Mouse (Mus musculus) heart, postnatal 0 days (tissue): ENCODE measurements around the gene Olfr1513. TPM values are rescaled to one million over a fixed set of nuclear protein-coding genes. Genes with fewer than 3 reads are reported as not detected.
"Not testable (repeated sequence)": the region's sequence is repeated elsewhere in the genome, so short reads cannot be mapped to it uniquely, and the experiment has no call there.

Experiments
- ATAC-seq: fragments of 200-750 bp; cut with Nextera tagmentation; 2 replicates; pipeline ENCODE4 v1.8.0; 2017; ENCODE audit warnings: low read depth, moderate number of reproducible peaks, moderate library complexity; ENCODE audit not compliant: insufficient read depth
- DNase-seq: peaks from one replicate; pipeline ENCODE4 v3.0.0-alpha.2; 2016; ENCODE audit warnings: low spot score
- H3K27ac ChIP-seq: fragments of 300-500 bp; sonication (generic); 2 replicates; pipeline ENCODE4 v1.5.1; 2014; ENCODE audit warnings: low read depth, mild to moderate bottlenecking
- H3K27me3 ChIP-seq: fragments of 300-500 bp; sonication (generic); 2 replicates; pipeline ENCODE4 v1.6.1; 2014; ENCODE audit warnings: low read length, mixed read lengths; ENCODE audit not compliant: control insufficient read depth, insufficient read depth
- H3K36me3 ChIP-seq: fragments of 300-500 bp; sonication (generic); replicated peaks from 2 replicates; pipeline ENCODE4 v1.6.1; 2014; ENCODE audit warnings: low read length, mixed read lengths; ENCODE audit not compliant: control insufficient read depth, insufficient read depth
- H3K4me1 ChIP-seq: fragments of 300-500 bp; sonication (generic); 2 replicates; pipeline ENCODE4 v1.6.1; 2014; ENCODE audit warnings: antibody characterized with exemption; ENCODE audit not compliant: control insufficient read depth, insufficient read depth
- H3K4me2 ChIP-seq: fragments of 300-500 bp; sonication (generic); 2 replicates; pipeline ENCODE4 v1.6.1; 2014; ENCODE audit warnings: low read depth, mild to moderate bottlenecking, low read length, moderate library complexity
- H3K4me3 ChIP-seq: fragments of 300-500 bp; sonication (generic); 2 replicates; pipeline ENCODE4 v1.5.1; 2014; ENCODE audit warnings: low read depth, low read length
- H3K9ac ChIP-seq: fragments of 300-500 bp; sonication (generic); replicated peaks from 2 replicates; pipeline ENCODE4 v1.6.1; 2014; ENCODE audit warnings: low read depth, low read length, mixed read lengths
- H3K9me3 ChIP-seq: fragments of 300-500 bp; sonication (generic); replicated peaks from 2 replicates; pipeline ENCODE4 v1.6.1; 2016; ENCODE audit warnings: low read length; ENCODE audit not compliant: control insufficient read depth
- CTCF ChIP-seq: IDR thresholded peaks from 2 replicates; pipeline ENCODE4 v1.5.1; 2016; ENCODE audit warnings: antibody characterized with exemption, control low read depth, low read depth
- EP300 ChIP-seq: IDR thresholded peaks from 2 replicates; pipeline ENCODE4 v1.6.1; 2016; ENCODE audit warnings: antibody characterized with exemption, low read depth
- WGBS: fragments of 180-500 bp; shearing (Covaris S2); extraction: QIAGEN DNeasy Blood & Tissue Kit; methylation state at CpG from one replicate; pipeline ENCODE4 v1.1.7; 2014; 5-methylcytosine and 5-hydroxymethylcytosine counted together
- polyA plus RNA-seq: library from polyadenylated mRNA; unstranded; fragments of >200 nt; fragmentation: Nextera tagmentation; extraction: Ambion mirVana; gene quantifications from 2 replicates; pipeline ENCODE4 v1.2.1, GENCODE M21; 2015
- total RNA-seq: library from RNA; depleted of rRNA; stranded (reverse); fragments of >200 nt; gene quantifications from 2 replicates; pipeline ENCODE4 v1.2.3, GENCODE M21; 2014; ENCODE audit warnings: low replicate concordance; rRNA removed

Olfr1513 gene
- total and polyA plus RNA-seq, 2 experiments from 2014 or later = not detected

DNA sequence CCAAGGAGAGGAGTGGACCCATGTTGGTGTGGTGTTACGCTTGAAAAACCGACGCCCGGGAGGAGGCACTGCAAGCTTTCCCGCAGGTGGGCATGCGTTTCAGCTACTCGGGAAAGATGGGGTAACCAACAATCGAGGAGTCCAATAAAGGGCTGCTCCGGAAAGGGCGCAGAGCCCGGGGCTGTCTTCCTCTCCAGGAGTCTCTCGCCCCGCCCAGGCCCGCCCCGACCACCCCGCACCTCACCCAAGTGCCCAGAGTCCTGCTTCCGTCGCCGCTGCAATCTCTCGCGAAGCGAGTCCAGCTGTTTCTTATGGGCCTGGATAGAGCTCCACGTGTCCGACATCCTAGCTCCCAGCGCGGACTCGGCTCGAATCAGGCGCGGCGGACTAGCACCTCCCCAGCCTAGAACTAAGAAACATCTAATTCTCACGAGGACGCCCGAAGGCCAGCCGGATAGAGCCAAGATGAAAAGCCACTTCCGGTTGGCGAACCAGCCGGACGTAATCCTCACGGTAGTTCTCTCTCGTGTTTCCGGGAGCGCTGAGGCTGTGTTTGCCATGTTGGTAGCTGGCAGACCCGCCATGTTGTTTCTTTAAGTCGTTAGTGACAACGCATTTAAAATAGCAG is 51.5 kb downstream of the Olfr1513 start, which contains the start of gene Mettl3:
TSS of gene Mettl3 (minus strand) at position 485 of the 628 bp plus-strand sequence.
- Histone ChIP-seq H3K27me3 (no peaks in the 10 kb centered on the region), H3K4me1 (peaks cover 6% of the 10 kb centered on the region; the same call in 1 of the 2 replicates), H3K9me3 (no peaks in the 10 kb centered on the region), H3K4me3 (peak within 1 kb of the TSS; percentile 67), H3K4me2 (peak within 1 kb of the TSS; percentile 92), H3K9ac (peak within 1 kb of the TSS; percentile 67), H3K27ac (peak within 1 kb of the TSS; percentile 92), H3K36me3 (peaks cover 5% of the 10 kb centered on the region)
- DNase-seq (peak; percentile 95), ATAC-seq (peak; percentile 96)
- WGBS = under 1% methylated on average over 46 of the region's 46 CpGs
- 0 out of 2 replicates have a peak, but pooled peaks have one; percentile 52 for TF ChIP-seq EP300
- TF ChIP-seq CTCF = no peak; the same call in 1 of the 2 replicates

DNA sequence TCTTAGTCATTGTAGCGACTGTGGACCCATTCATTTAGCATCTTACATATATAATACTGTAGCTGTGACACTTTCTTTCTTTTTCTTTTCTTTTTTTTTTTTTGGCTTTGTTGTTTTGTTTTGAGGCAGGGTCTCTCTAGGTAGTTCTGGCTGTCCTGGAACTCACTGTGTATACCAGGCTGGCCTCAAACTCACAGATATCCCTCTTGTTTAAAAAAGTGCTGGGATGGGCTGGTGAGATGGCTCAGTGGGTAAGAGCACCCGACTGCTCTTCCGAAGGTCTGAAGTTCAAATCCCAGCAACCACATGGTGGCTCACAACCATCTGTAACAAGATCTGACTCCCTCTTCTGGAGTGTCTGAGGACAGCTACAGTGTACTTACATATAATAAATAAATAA is 52.7 kb downstream of the Olfr1513 start:
- not testable (repeated sequence) for ATAC-seq, H3K27me3 ChIP-seq, H3K9me3 ChIP-seq, H3K9ac ChIP-seq, H3K4me3 ChIP-seq, DNase-seq, H3K4me2 ChIP-seq, H3K27ac ChIP-seq, H3K4me1 ChIP-seq
- 95% methylated on average over 3 of the region's 3 CpGs for WGBS
- H3K36me3 ChIP-seq = peaks cover 16% of the 10 kb centered on the region

Other genes with a start within 250 kb of the Olfr1513 start
- 0.08 and 0.35 TPM in 2 replicates for gene Rpgrip1, start 245.7 kb downstream of the Olfr1513 start, total RNA-seq
- 21.8 and 23.5 TPM in 2 replicates for gene Rpgrip1, start 245.7 kb downstream of the Olfr1513 start, polyA plus RNA-seq
- 10.2 and 12.6 TPM in 2 replicates for gene Supt16, start 159.0 kb downstream of the Olfr1513 start, total RNA-seq
- 12.9 and 14.4 TPM in 2 replicates for gene Supt16, start 159.0 kb downstream of the Olfr1513 start, polyA plus RNA-seq
- gene Chd8, start 98.6 kb downstream of the Olfr1513 start, total RNA-seq = 18.1 and 28.8 TPM in 2 replicates
- gene Chd8, start 98.6 kb downstream of the Olfr1513 start, polyA plus RNA-seq = 12.9 and 13.0 TPM in 2 replicates
- 30.1 and 63.3 TPM in 2 replicates for gene Tox4, start 77.3 kb downstream of the Olfr1513 start, total RNA-seq
- gene Tox4, start 77.3 kb downstream of the Olfr1513 start, polyA plus RNA-seq = 21.8 and 22.0 TPM in 2 replicates
- gene Rab2b, start 76.9 kb downstream of the Olfr1513 start, total RNA-seq = 6.6 and 11.9 TPM in 2 replicates
- gene Rab2b, start 76.9 kb downstream of the Olfr1513 start, polyA plus RNA-seq = 9.0 and 10.3 TPM in 2 replicates
- gene Mettl3, start 51.3 kb downstream of the Olfr1513 start, total RNA-seq = 11.4 and 16.0 TPM in 2 replicates
- 14.1 and 14.8 TPM in 2 replicates for gene Mettl3, start 51.3 kb downstream of the Olfr1513 start, polyA plus RNA-seq
- 4.6 TPM in 2 replicates for gene Sall2, start 27.6 kb downstream of the Olfr1513 start, total RNA-seq
- gene Sall2, start 27.6 kb downstream of the Olfr1513 start, polyA plus RNA-seq = 2.3 TPM in 2 replicates
- not detected in 2 replicates for gene Olfr1512, start 22.8 kb upstream of the Olfr1513 start, total RNA-seq
- gene Olfr1512, start 22.8 kb upstream of the Olfr1513 start, polyA plus RNA-seq = not detected in 2 replicates
- not detected in 2 replicates for gene Olfr1511, start 41.0 kb upstream of the Olfr1513 start, total RNA-seq
- not detected in 2 replicates for gene Olfr1511, start 41.0 kb upstream of the Olfr1513 start, polyA plus RNA-seq
- not detected in 2 replicates for gene Olfr1510, start 58.0 kb upstream of the Olfr1513 start, total RNA-seq
- gene Olfr1510, start 58.0 kb upstream of the Olfr1513 start, polyA plus RNA-seq = not detected in 2 replicates
- gene Olfr1509, start 86.6 kb upstream of the Olfr1513 start, total RNA-seq = not detected in 2 replicates
- not detected in 2 replicates for gene Olfr1509, start 86.6 kb upstream of the Olfr1513 start, polyA plus RNA-seq
- not detected in 2 replicates for gene Olfr1508, start 111.1 kb upstream of the Olfr1513 start, total RNA-seq
- not detected in 2 replicates for gene Olfr1508, start 111.1 kb upstream of the Olfr1513 start, polyA plus RNA-seq
- not detected in 2 replicates for gene Olfr1507, start 139.3 kb upstream of the Olfr1513 start, total RNA-seq
- gene Olfr1507, start 139.3 kb upstream of the Olfr1513 start, polyA plus RNA-seq = not detected in 2 replicates